Mouse (Mus musculus) left cerebral cortex, adult 18-20 months (tissue): Measurements from ENCODE around the gene Mrpl33. TPM values are rescaled to one million over a fixed set of nuclear protein-coding genes. Genes with fewer than 3 reads are reported as not detected.
A peak's percentile ranks its signal among the peaks of the same experiment; 100 is the strongest.

Experiments used
- DNase-seq, 2 experiments: peaks; one replicate each; pipeline ENCODE4 v3.0.0; 2021 to 2022; ENCODE audit warnings: low spot score in 2 of 2, mixed read lengths in 1 of 2
- microRNA-seq, 2 experiments: library from miRNA; unstranded; fragments of <30 nt; microRNA quantifications; one replicate each; pipeline ENCODE4 v1.2.0; 2021
- total RNA-seq, 2 experiments: library from RNA; stranded (reverse); gene quantifications; 2 replicates each; pipeline ENCODE4 v1.2.3; 2021

Gene Mrpl33
- total RNA-seq, 2 experiments from 2014 or later: 84.2 to 88.7 TPM

DNA sequence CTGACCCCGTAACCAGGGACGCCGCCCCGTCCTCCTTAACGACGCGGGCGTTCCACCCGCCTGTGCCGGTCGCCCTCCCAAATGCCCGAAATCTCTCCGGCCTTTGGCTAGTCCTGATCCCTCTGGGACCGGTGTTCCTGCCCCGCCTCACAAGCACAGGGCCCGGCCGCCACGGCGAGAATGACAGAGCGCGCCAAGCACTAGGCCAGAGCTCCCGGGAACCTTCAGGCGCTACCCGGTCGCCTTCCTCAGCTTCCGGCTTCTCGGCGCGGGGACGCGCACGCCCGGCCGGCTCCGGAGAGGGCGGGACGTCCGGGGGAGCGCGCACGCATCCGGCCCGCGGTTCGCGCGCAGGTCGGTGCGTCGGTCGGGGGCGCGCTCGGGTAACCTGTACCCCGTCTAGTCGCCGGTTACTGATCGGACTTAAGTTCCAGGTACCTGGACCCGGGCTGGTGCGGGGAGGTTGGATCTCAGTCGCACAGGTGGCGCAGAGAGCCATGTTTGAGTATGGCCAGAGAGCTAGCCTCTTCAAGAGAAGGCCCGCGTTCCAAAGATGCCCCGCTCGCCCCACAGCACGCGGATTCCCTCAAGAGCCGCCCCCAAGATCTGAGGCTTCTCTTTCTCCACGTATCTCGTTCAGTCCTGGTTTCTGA is 101.0 kb downstream of the Mrpl33 start, which contains the start of gene Babam2:
Gene Babam2 (plus strand): TSS at position 41 of the 653 bp plus-strand sequence.
- DNase-seq: peak; percentile 85 to 94

GRCm38 (mm10) chr5:31698297-31698726 is 101.6 kb downstream of the Mrpl33 start:
- peak; percentile 82 to 88 for DNase-seq

DNA sequence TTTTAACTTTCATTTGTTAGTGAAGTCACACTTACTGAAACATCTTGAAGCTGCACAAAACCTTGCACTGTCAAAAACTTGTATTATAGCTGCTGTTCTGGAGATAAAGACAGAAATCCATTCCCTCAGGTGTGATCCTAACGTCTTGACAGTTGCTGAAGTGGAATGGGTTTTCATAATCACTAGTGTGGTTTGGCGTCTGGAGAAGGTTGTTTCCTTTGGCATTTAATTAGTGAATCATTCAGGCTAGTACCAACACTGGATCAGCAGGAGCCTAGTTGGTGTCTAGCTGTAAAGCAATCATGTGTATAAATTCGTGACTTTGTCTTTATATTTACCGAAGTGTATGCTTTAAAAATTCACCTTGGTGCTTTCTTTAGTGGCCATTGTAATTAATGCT is 102.2 kb downstream of the Mrpl33 start:
- DNase-seq: no peak

GRCm38 (mm10) chr5:31699397-31699796 is 102.7 kb downstream of the Mrpl33 start:
- DNase-seq: no peak

DNA sequence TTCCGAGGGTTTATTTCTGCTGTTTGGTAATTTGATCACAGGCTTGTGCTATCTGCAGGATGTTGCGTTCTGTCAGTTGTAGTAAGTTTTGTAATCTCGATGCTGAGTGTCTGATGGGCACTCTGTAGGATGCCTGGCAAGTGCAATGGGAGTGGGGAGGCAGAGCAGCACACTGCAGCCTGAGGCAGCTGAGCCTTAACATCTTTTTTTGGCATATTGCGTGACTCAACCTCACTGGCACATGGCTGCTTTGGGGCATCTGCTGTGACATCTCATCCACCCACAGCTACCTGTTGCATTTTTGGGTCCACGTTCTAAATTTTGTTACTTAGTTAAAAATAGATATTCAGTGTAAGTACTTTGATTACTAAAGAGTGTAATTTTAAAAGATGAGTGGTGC is 108.2 kb downstream of the Mrpl33 start:
- DNase-seq: peak; percentile 68 to 72

- no peak for DNase-seq
Measured at GRCm38 (mm10) chr5:31706826-31707225, 110.1 kb downstream of the Mrpl33 start.

DNA sequence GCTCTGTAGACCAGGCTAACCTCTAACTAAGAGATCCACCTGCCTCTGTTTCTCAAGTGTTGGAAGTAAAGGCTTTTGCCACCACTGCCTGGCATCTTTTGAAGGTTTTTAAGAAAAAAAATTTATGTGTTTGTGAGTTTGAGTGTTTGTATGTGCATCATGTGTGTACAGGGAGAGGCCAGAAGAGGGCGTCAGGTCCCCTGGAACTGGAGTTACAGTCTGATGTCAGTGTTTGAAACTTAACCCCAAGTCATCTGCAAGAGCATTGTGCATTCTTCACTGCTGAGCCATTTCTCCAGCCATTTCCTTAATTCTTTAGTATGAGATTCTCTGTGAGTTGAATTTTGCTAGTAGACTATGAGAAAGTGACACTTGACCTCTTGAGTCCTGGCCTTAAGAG is 112.7 kb downstream of the Mrpl33 start:
- no peak for DNase-seq

- DNase-seq: no peak
Measured at GRCm38 (mm10) chr5:31713280-31713711, 116.6 kb downstream of the Mrpl33 start.

DNA sequence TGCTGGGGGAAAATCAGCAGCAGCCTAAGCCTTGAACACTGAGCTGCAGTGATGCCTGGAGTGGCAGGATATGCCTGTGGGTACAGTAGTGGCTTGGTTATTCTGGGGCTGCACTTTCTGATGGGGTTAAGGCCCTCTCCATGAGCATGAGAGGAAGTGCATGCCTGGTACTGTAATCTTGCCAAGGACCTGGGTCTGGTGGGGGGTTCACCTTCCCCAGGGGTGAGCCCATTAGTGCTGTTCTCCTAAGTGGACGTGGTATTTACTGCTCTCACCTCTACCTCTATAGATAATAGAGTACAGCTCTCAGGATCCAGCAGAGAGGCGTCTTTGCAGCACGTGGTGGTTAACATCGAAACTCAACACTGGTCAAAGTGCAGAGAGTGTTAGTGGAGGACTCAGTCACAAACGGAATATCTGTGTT is 117.1 kb downstream of the Mrpl33 start:
- no peak for DNase-seq

Small RNA genes within 50 kb of the gene (microRNA-seq; reads per million reads assigned to microRNA genes)
- gene Mir3473e: 0 reads per million in 2 experiments

Other genes starting within 250 kb of the Mrpl33 start
- 10 to 100 TPM; 48.0 to 49.0 TPM for gene Zfp512, start 144.5 kb upstream of the Mrpl33 start, total RNA-seq
- gene 4930548H24Rik, start 111.2 kb upstream of the Mrpl33 start, total RNA-seq: under 1 TPM in 1 of 2 experiments, not detected in 1; 0.16 TPM
- 10 to 100 TPM; 30.1 to 35.5 TPM for gene Gpn1, start 102.2 kb upstream of the Mrpl33 start, total RNA-seq
- 10 to 100 TPM; 49.6 to 49.7 TPM for gene Slc4a1ap, start 69.9 kb upstream of the Mrpl33 start, total RNA-seq
- 10 to 100 TPM; 16.8 to 17.8 TPM for gene Supt7l, start 69.1 kb upstream of the Mrpl33 start, total RNA-seq
- gene Rbks, start 100.7 kb downstream of the Mrpl33 start, total RNA-seq: 1 to 10 TPM; 3.3 to 4.5 TPM
- 10 to 100 TPM; 44.7 to 46.5 TPM for gene Babam2, start 100.7 kb downstream of the Mrpl33 start, total RNA-seq